Mouse (Mus musculus) MEL (cell line): ENCODE results near the gene Ndufaf1. TPM values are rescaled to one million over a fixed set of nuclear protein-coding genes. Genes with fewer than 3 reads are reported as not detected.

Experiments used
- DNase-seq: peaks from one replicate; pipeline ENCODE4 v3.0.0; 2011; ENCODE audit warnings: low read depth, low spot score
- H3K27ac ChIP-seq: 2 replicates; pipeline ENCODE4 v1.5.1; 2012; ENCODE audit warnings: low read depth, mild to moderate bottlenecking, control low read depth, low read length, moderate library complexity; ENCODE audit not compliant: control insufficient read depth
- H3K27me3 ChIP-seq, 2 experiments: fragments of 150-350 bp in 1 of 2; sonication (generic) in 1 of 2; 2 replicates each; pipeline ENCODE4 v1.6.1; 2012; ENCODE audit warnings: low read length in 2 of 2, mild to moderate bottlenecking in 2 of 2, improper control_type of control experiment in 1 of 2, moderate library complexity in 1 of 2; ENCODE audit not compliant: insufficient read depth in 2 of 2, control insufficient read depth in 1 of 2
- H3K36me3 ChIP-seq, 2 experiments: 2 replicates each; pipeline ENCODE4 v1.6.1; 2012 to 2014; ENCODE audit warnings: low read length in 2 of 2, improper control_type of control experiment in 1 of 2, inconsistent platforms in 1 of 2, mild to moderate bottlenecking in 1 of 2; ENCODE audit not compliant: insufficient read depth in 2 of 2, control insufficient read depth in 1 of 2
- H3K4me1 ChIP-seq, 2 experiments: fragments of 150-350 bp in 1 of 2; sonication (generic) in 1 of 2; 2 replicates each; pipeline ENCODE4 v1.6.1; 2012; ENCODE audit warnings: low read length in 2 of 2, improper control_type of control experiment in 1 of 2, mild to moderate bottlenecking in 1 of 2; ENCODE audit not compliant: insufficient read depth in 2 of 2, control insufficient read depth in 1 of 2
- H3K4me3 ChIP-seq, 2 experiments: fragments of 150-350 bp in 1 of 2; sonication (generic) in 1 of 2; 2 replicates each; pipeline ENCODE4 v1.5.1; 2012; ENCODE audit warnings: low read depth in 2 of 2, low read length in 2 of 2, mild to moderate bottlenecking in 2 of 2, moderate library complexity in 2 of 2, control low read depth in 1 of 2, improper control_type of control experiment in 1 of 2; ENCODE audit not compliant: control insufficient read depth in 1 of 2, insufficient read depth in 1 of 2
- H3K79me2 ChIP-seq: 2 replicates; pipeline ENCODE4 v1.6.1; 2012; ENCODE audit warnings: mild to moderate bottlenecking, low read length, moderate library complexity; ENCODE audit not compliant: control insufficient read depth, poor library complexity, insufficient read depth
- H3K9ac ChIP-seq: 2 replicates; pipeline ENCODE4 v1.6.1; 2012; ENCODE audit warnings: low read depth, mild to moderate bottlenecking, control low read depth, low read length, moderate library complexity; ENCODE audit not compliant: control insufficient read depth, poor library complexity, severe bottlenecking
- H3K9me3 ChIP-seq: fragments of 150-350 bp; sonication (generic); replicated peaks from 2 replicates; pipeline ENCODE4 v1.6.1; 2012; ENCODE audit warnings: mild to moderate bottlenecking, low read length, improper control_type of control experiment, moderate library complexity; ENCODE audit not compliant: insufficient read depth
- CHD1 ChIP-seq: IDR thresholded peaks from 2 replicates; pipeline ENCODE4 v1.6.1; 2012; ENCODE audit warnings: low read depth, mild to moderate bottlenecking, inconsistent platforms, low read length, improper control_type of control experiment
- CHD2 ChIP-seq: IDR thresholded peaks from 2 replicates; pipeline ENCODE4 v1.6.1; 2011; ENCODE audit warnings: low read length, improper control_type of control experiment
- CTCF ChIP-seq, 3 experiments: IDR thresholded peaks in 2 of 3; conservative IDR thresholded peaks in 1 of 3; 2 replicates each; pipeline ENCODE4 v1.5.1; 2011 to 2012; ENCODE audit warnings: low read length in 3 of 3, low read depth in 2 of 3, mild to moderate bottlenecking in 2 of 3, improper control_type of control experiment in 1 of 3, inconsistent platforms in 1 of 3, mixed read lengths in 1 of 3, moderate library complexity in 1 of 3; ENCODE audit not compliant: control insufficient read depth in 1 of 3, insufficient read depth in 1 of 3, poor library complexity in 1 of 3, severe bottlenecking in 1 of 3
- E2F4 ChIP-seq: IDR thresholded peaks from 2 replicates; pipeline ENCODE4 v1.6.1; 2011; ENCODE audit warnings: low read depth, low read length, improper control_type of control experiment, borderline replicate concordance
- ELF1 ChIP-seq: IDR thresholded peaks from 2 replicates; pipeline ENCODE4 v1.6.1; 2014; ENCODE audit warnings: low read depth, mild to moderate bottlenecking, inconsistent platforms, low read length, improper control_type of control experiment, moderate library complexity
- EP300 ChIP-seq, 2 experiments: IDR thresholded peaks; 2 replicates each; pipeline ENCODE4 v1.6.1; 2011; ENCODE audit warnings: improper control_type of control experiment in 2 of 2, low read length in 2 of 2, low read depth in 1 of 2, mild to moderate bottlenecking in 1 of 2
- ETS1 ChIP-seq: IDR thresholded peaks from 2 replicates; pipeline ENCODE4 v1.6.1; 2012; ENCODE audit warnings: low read depth, mild to moderate bottlenecking, inconsistent platforms, low read length, improper control_type of control experiment, moderate library complexity
- GATA1 ChIP-seq: IDR thresholded peaks from 2 replicates; pipeline ENCODE4 v1.6.1; 2011; ENCODE audit warnings: low read depth, low read length, improper control_type of control experiment
- HCFC1 ChIP-seq: IDR thresholded peaks from 2 replicates; pipeline ENCODE4 v1.6.1; 2012; ENCODE audit warnings: low read depth, mild to moderate bottlenecking, inconsistent platforms, low read length, improper control_type of control experiment, moderate library complexity
- KAT2A ChIP-seq: conservative IDR thresholded peaks from 2 replicates; pipeline ENCODE4 v1.6.1; 2012; ENCODE audit warnings: low read depth, low read length, improper control_type of control experiment, inconsistent platforms
- MAFK ChIP-seq: IDR thresholded peaks from 2 replicates; pipeline ENCODE4 v1.6.1; 2011; ENCODE audit warnings: low read depth, mild to moderate bottlenecking, low read length, improper control_type of control experiment, borderline replicate concordance
- MAX ChIP-seq: IDR thresholded peaks from 2 replicates; pipeline ENCODE4 v1.6.1; 2011; ENCODE audit warnings: low read length, improper control_type of control experiment
- MEF2A ChIP-seq: IDR thresholded peaks from 2 replicates; pipeline ENCODE4 v1.6.1; 2014; ENCODE audit warnings: low read depth, mild to moderate bottlenecking, inconsistent platforms, low read length, improper control_type of control experiment; ENCODE audit not compliant: poor library complexity, insufficient replicate concordance, severe bottlenecking; ENCODE audit errors: extremely low read depth
- MXI1 ChIP-seq: IDR thresholded peaks from 2 replicates; pipeline ENCODE4 v1.6.1; 2011; ENCODE audit warnings: mild to moderate bottlenecking, low read depth, low read length, improper control_type of control experiment
- MYB ChIP-seq: IDR thresholded peaks from 2 replicates; pipeline ENCODE4 v1.6.1; 2011; ENCODE audit warnings: mild to moderate bottlenecking, low read depth, low read length, improper control_type of control experiment
- MYC ChIP-seq: IDR thresholded peaks from 2 replicates; pipeline ENCODE4 v1.6.1; 2011; ENCODE audit warnings: low read depth, mild to moderate bottlenecking, low read length, improper control_type of control experiment, moderate library complexity
- NELFE ChIP-seq: IDR thresholded peaks from 2 replicates; pipeline ENCODE4 v1.6.1; 2011; ENCODE audit warnings: low read depth, low read length, improper control_type of control experiment
- NRF1 ChIP-seq: IDR thresholded peaks from 2 replicates; pipeline ENCODE4 v1.6.1; 2014; ENCODE audit warnings: low read depth, mild to moderate bottlenecking, inconsistent platforms, low read length, improper control_type of control experiment, moderate library complexity; ENCODE audit not compliant: poor library complexity, insufficient read depth, severe bottlenecking
- POLR2A ChIP-seq, 2 experiments: IDR thresholded peaks; 2 replicates each; pipeline ENCODE4 v1.6.1; 2011 to 2012; ENCODE audit warnings: low read length in 2 of 2, mild to moderate bottlenecking in 2 of 2, control low read depth in 1 of 2, improper control_type of control experiment in 1 of 2, low read depth in 1 of 2, moderate library complexity in 1 of 2; ENCODE audit not compliant: control insufficient read depth in 1 of 2, insufficient read depth in 1 of 2, poor library complexity in 1 of 2
- POLR2AphosphoS2 ChIP-seq: IDR thresholded peaks from 2 replicates; pipeline ENCODE4 v1.6.1; 2011; ENCODE audit warnings: low read length, improper control_type of control experiment
- POLR2AphosphoS5 ChIP-seq: IDR thresholded peaks from 2 replicates; pipeline ENCODE4 v1.6.1; 2012; ENCODE audit warnings: low read depth, borderline replicate concordance, mild to moderate bottlenecking, inconsistent platforms, low read length, moderate library complexity, mixed read lengths
- SIN3A ChIP-seq: IDR thresholded peaks from 2 replicates; pipeline ENCODE4 v1.6.1; 2012; ENCODE audit warnings: low read length, improper control_type of control experiment, inconsistent platforms
- SMC3 ChIP-seq: IDR thresholded peaks from 2 replicates; pipeline ENCODE4 v1.6.1; 2011; ENCODE audit warnings: low read depth, low read length, improper control_type of control experiment
- TAL1 ChIP-seq: IDR thresholded peaks from 2 replicates; pipeline ENCODE4 v1.6.1; 2012; ENCODE audit warnings: mild to moderate bottlenecking, inconsistent platforms, low read length, moderate library complexity, mixed read lengths
- TBP ChIP-seq: IDR thresholded peaks from 2 replicates; pipeline ENCODE4 v1.8.0; 2011; ENCODE audit warnings: low read depth, low read length, improper control_type of control experiment
- USF1 ChIP-seq: IDR thresholded peaks from 2 replicates; pipeline ENCODE4 v1.6.1; 2014; ENCODE audit warnings: low read depth, mild to moderate bottlenecking, inconsistent platforms, low read length, improper control_type of control experiment, moderate library complexity
- USF2 ChIP-seq, 2 experiments: IDR thresholded peaks; 2 replicates each; pipeline ENCODE4 v1.6.1; 2011 to 2012; ENCODE audit warnings: improper control_type of control experiment in 2 of 2, low read length in 2 of 2, borderline replicate concordance in 1 of 2, inconsistent platforms in 1 of 2, low read depth in 1 of 2, mild to moderate bottlenecking in 1 of 2; ENCODE audit not compliant: insufficient read depth in 1 of 2
- ZMIZ1 ChIP-seq: IDR thresholded peaks from 2 replicates; pipeline ENCODE4 v1.6.1; 2012; ENCODE audit warnings: low read depth, mild to moderate bottlenecking, inconsistent platforms, low read length, improper control_type of control experiment, moderate library complexity
- polyA plus RNA-seq, 2 experiments: library from polyadenylated mRNA; stranded (reverse) in 1 of 2; unstranded in 1 of 2; fragments of >175 nt in 1 of 2; fragments of >200 nt in 1 of 2; gene quantifications; 2 replicates each; pipeline versions ENCODE4 v1.2.1 to v1.2.4; 2012; ENCODE audit warnings: low replicate concordance in 2 of 2, low read depth in 1 of 2; ENCODE audit not compliant: insufficient read length in 2 of 2, insufficient read depth in 1 of 2, missing spikeins in 1 of 2
- total RNA-seq: library from RNA; depleted of rRNA; stranded (reverse); fragments of 300-350 nt; gene quantifications from 2 replicates; pipeline ENCODE4 v1.2.3, GENCODE M21; 2012

The Ndufaf1 gene
- total and polyA plus RNA-seq, 3 experiments: 18.0 to 25.3 TPM; not detected in 1

DNA sequence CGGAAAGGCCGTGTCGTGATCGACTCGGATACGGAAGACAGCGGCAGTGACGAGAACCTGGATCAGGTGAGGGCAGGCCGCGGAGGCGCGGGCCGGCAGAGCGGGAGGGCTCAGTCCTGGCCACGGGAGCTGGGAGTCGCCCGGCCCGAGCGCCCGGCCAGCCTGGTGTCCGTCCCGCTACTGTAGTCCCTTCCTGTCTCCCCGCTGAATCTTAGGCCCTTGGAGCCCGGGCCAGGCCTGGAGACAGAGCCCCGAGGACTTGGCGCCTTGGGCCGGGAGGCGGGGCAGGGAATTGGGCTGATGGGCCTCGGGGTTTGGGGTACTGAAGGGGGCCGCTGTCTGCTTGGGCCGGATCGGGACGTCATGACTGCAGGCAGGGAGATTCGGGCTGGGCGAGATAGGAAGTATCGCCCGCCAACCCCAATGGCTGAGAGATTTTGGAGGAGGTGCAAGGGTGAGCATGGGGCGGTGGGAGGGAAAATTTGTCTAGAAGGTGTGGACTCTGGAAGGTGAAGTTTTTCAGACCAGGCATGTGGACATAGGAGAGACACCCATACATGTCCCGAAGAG lies 12.7 kb upstream of the Ndufaf1 start:
- no peaks in the 10 kb centered on the region for H3K9me3 ChIP-seq
- H3K36me3 ChIP-seq: peaks cover 4 to 12% of the 10 kb centered on the region in 2 experiments
- peak overlapping the region; percentile 96 to 100 for H3K4me3 ChIP-seq
- H3K27ac ChIP-seq: peak overlapping the region; percentile 84
- peak overlapping the region; percentile 89 for H3K9ac ChIP-seq
- TF ChIP-seq USF2 (IDR thresholded peaks at IDR 0.05; ENCODE audit: borderline replicate concordance in 1 of 2, insufficient read depth in 1 of 2, low read depth in 1 of 2, low read length in 2 of 2) (no peak), MAX (no peak), TBP (peak; percentile 28; the same call in 1 of the 2 replicates), MXI1 (peak; percentile 57), ETS1 (no peak), CHD1 (0 out of 2 replicates have a peak, but pooled peaks have one; percentile 54)
- H3K27me3 ChIP-seq: no peaks in the 10 kb centered on the region
- H3K79me2 ChIP-seq: peaks cover 42% of the 10 kb centered on the region
- peaks cover 3 to 12% of the 10 kb centered on the region in 2 experiments; a peak in 3 of 4 replicates for H3K4me1 ChIP-seq
- DNase-seq: peak; percentile 78

DNA sequence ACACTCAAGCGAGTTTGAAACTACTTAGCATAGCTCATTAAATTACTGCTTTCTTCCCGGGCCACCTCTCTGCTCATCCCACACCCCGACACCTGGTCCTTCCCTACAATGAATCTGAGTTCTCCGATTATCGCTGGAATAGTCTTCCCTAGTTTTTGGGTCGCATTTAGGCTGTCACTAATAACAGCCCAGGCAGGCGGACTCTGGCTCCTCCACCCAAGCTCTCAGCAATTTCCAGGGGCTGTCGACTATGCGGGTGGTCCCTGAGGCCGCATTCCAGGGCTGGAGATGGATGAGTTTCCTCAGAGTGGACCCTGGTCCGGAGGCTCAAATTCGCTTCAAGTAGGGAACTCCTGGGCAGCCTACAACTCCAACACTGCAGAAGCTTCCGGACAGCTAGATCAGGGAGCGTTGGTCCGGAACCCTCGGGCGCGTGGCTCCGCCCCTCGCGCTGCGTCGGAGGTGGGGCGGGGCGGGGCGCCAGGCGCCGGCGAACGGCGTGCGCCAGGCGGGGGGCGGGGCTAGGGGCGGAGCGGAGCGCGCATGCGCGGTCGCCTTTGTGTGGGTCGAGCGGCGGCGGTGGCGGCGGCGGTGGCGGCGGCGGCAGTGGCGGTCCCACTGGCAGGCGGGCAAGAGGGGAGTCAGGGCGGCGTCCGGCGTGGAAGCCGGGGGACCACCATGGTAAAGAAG lies 12.0 kb upstream of the Ndufaf1 start, which contains the start of gene Rtf1:
Gene Rtf1, plus strand, starts transcription at position 544 of the 690 bp plus-strand sequence.
- H3K9ac ChIP-seq: peak within 1 kb of the TSS; percentile 100
- H3K4me1 ChIP-seq: peaks cover 3 to 12% of the 10 kb centered on the region in 2 experiments; a peak in 3 of 4 replicates
- H3K4me3 ChIP-seq: peak within 1 kb of the TSS; percentile 100
- peak within 1 kb of the TSS; percentile 89 for H3K27ac ChIP-seq
- H3K9me3 ChIP-seq: no peaks in the 10 kb centered on the region
- peaks cover 0 to 12% of the 10 kb centered on the region in 2 experiments for H3K36me3 ChIP-seq
- peak; percentile 89 for DNase-seq
- H3K79me2 ChIP-seq: peaks cover 40% of the 10 kb centered on the region
- no peaks in the 10 kb centered on the region for H3K27me3 ChIP-seq
- no peak for TF ChIP-seq TAL1
- no peak for TF ChIP-seq MYB
- TF ChIP-seq KAT2A: no peak
- peak; percentile 94 for TF ChIP-seq NELFE
- no peak for TF ChIP-seq EP300 (IDR thresholded peaks at IDR 0.05; ENCODE audit: low read depth in 1 of 2, low read length in 2 of 2)
- TF ChIP-seq POLR2AphosphoS2: peak; percentile 94
- 0 out of 2 replicates have a peak, but pooled peaks have one; percentile 34 for TF ChIP-seq MYC
- TF ChIP-seq TBP: peak; percentile 69
- no peak for TF ChIP-seq POLR2AphosphoS5
- TF ChIP-seq CTCF (IDR thresholded peaks at IDR 0.05 in 2 of 3, conservative IDR thresholded peaks at IDR 0.05 in 1 of 3; ENCODE audit: control insufficient read depth in 1 of 3, insufficient read depth in 1 of 3, low read depth in 2 of 3, low read length in 3 of 3, poor library complexity in 1 of 3, severe bottlenecking in 1 of 3): no peak
- TF ChIP-seq E2F4: no peak
- no peak for TF ChIP-seq MAX
- TF ChIP-seq SIN3A: peak; percentile 67; the same call in 1 of the 2 replicates
- no peak for TF ChIP-seq CHD2
- TF ChIP-seq SMC3: no peak
- TF ChIP-seq USF2 (IDR thresholded peaks at IDR 0.05; ENCODE audit: borderline replicate concordance in 1 of 2, insufficient read depth in 1 of 2, low read depth in 1 of 2, low read length in 2 of 2): no peak
- peak; percentile 64 for TF ChIP-seq NRF1
- TF ChIP-seq ELF1: peak; percentile 60
- TF ChIP-seq GATA1: no peak
- TF ChIP-seq MXI1: peak; percentile 69
- no peak for TF ChIP-seq ETS1
- peak; percentile 71 for TF ChIP-seq HCFC1
- peak; percentile 78 to 97 for TF ChIP-seq POLR2A (IDR thresholded peaks at IDR 0.05; ENCODE audit: control insufficient read depth in 1 of 2, insufficient read depth in 1 of 2, low read depth in 1 of 2, low read length in 2 of 2, poor library complexity in 1 of 2)
- TF ChIP-seq MAFK: no peak
- TF ChIP-seq ZMIZ1: peak; percentile 96
- TF ChIP-seq USF1: no peak
- no peak for TF ChIP-seq MEF2A
